Mouse (Mus musculus) stomach, embryonic 15.5 days (tissue): Measurements from ENCODE around the gene Atg7. TPM values are rescaled to one million over a fixed set of nuclear protein-coding genes. Genes with fewer than 3 reads are reported as not detected.

ENCODE experiments used
- ATAC-seq: fragments of 200-750 bp; cut with Nextera tagmentation; 2 replicates; pipeline ENCODE4 v1.8.0; 2017; ENCODE audit warnings: low read depth, moderate number of reproducible peaks, moderate TSS enrichment; ENCODE audit not compliant: insufficient read depth, low FRiP score
- H3K27ac ChIP-seq: fragments of 300-500 bp; sonication (generic); 2 replicates; pipeline ENCODE4 v1.5.1; 2015; ENCODE audit warnings: mild to moderate bottlenecking, inconsistent platforms
- H3K27me3 ChIP-seq: fragments of 300-500 bp; sonication (generic); replicated peaks from 2 replicates; pipeline ENCODE4 v1.6.1; 2015; ENCODE audit warnings: inconsistent platforms
- H3K36me3 ChIP-seq: fragments of 300-500 bp; sonication (generic); 2 replicates; pipeline ENCODE4 v1.6.1; 2015; ENCODE audit warnings: inconsistent platforms
- H3K4me1 ChIP-seq: fragments of 300-500 bp; sonication (generic); 2 replicates; pipeline ENCODE4 v1.6.1; 2015; ENCODE audit warnings: inconsistent platforms
- H3K4me2 ChIP-seq: fragments of 300-500 bp; sonication (generic); 2 replicates; pipeline ENCODE4 v1.6.1; 2015; ENCODE audit warnings: mild to moderate bottlenecking, inconsistent platforms
- H3K4me3 ChIP-seq: fragments of 300-500 bp; sonication (generic); replicated peaks from 2 replicates; pipeline ENCODE4 v1.5.1; 2015; ENCODE audit warnings: inconsistent platforms
- H3K9ac ChIP-seq: fragments of 300-500 bp; sonication (generic); 2 replicates; pipeline ENCODE4 v1.6.1; 2015; ENCODE audit warnings: inconsistent platforms
- H3K9me3 ChIP-seq: fragments of 300-500 bp; sonication (generic); 2 replicates; pipeline ENCODE4 v1.6.1; 2016; ENCODE audit warnings: inconsistent platforms
- WGBS: fragments of 180-500 bp; shearing (Covaris S2); methylation state at CpG from one replicate; pipeline ENCODE4 v1.1.7; 2015; 5-methylcytosine and 5-hydroxymethylcytosine counted together
- polyA plus RNA-seq: library from polyadenylated mRNA; unstranded; fragments of >200 nt; fragmentation: Nextera tagmentation; extraction: Ambion mirVana; gene quantifications from 2 replicates; pipeline ENCODE4 v1.2.1, GENCODE M21; 2015

Atg7 gene
- polyA plus RNA-seq, 1 experiment from 2014 or later: 18.4 TPM

DNA sequence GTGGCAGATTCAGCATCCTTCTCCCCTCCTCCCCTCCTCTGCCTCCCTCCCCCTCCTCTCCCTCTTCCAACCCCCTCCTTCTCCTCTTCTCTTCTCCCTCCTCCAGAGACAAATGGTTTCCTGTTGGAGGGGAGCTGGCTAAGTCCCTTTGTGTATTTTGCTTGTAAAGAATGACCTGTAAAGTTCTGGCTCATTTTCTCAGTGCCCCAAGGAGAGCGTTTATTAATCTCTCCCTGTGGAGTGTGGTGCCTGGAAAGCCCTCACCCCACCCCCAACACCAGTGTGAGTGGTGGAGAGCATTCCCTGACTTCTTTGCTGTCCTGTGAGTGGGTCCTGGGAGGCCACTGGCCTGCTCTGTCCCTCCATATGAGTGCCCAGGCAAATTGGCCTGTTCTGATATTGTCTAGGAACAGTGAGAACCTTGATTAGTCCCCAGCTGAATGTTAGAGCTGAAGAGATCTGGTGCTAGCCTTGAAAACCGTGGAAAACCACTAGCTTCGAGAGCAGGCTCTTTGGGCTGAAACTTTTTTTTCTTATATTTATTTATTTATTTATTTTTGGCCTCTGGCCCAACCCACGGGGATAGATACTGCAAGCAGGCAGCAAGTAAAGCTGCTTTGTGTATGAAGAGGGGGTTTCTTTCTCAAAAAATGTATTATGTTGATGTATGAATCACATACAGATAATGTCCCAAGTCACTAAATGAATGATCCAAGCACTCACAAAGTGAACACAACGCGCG lies 72.6 kb downstream of the Atg7 start:
- Histone ChIP-seq H3K4me1 (0 out of 2 replicates have a peak, but pooled peaks cover 3% of the 10 kb centered on the region), H3K27me3 (no peaks in the 10 kb centered on the region), H3K4me2 (no peak overlapping the region), H3K9me3 (no peaks in the 10 kb centered on the region), H3K36me3 (no peaks in the 10 kb centered on the region), H3K27ac (peak overlapping the region; percentile 64; the same call in 1 of the 2 replicates), H3K9ac (no peak overlapping the region), H3K4me3 (no peak overlapping the region)
- 55% methylated on average over 7 of the region's 7 CpGs for WGBS
- ATAC-seq: no peak

- H3K9ac ChIP-seq: no peak overlapping the region
- no peak overlapping the region for H3K4me2 ChIP-seq
- H3K4me3 ChIP-seq: no peak overlapping the region
- H3K27ac ChIP-seq: no peak overlapping the region
- H3K36me3 ChIP-seq: no peaks in the 10 kb centered on the region
- H3K4me1 ChIP-seq: peaks cover 3% of the 10 kb centered on the region; the same call in 1 of the 2 replicates
- 52% methylated on average over 5 of the region's 5 CpGs for WGBS
- ATAC-seq: no peak
- no peaks in the 10 kb centered on the region for H3K9me3 ChIP-seq
- H3K27me3 ChIP-seq: no peaks in the 10 kb centered on the region
These were observed 76.2 kb downstream of the Atg7 start for GRCm38 (mm10) chr6:114719100-114719499.

- Histone ChIP-seq H3K27me3 (no peaks in the 10 kb centered on the region), H3K4me1 (peaks cover 8% of the 10 kb centered on the region), H3K9me3 (no peaks in the 10 kb centered on the region), H3K9ac (no peak overlapping the region), H3K36me3 (no peaks in the 10 kb centered on the region), H3K27ac (no peak overlapping the region), H3K4me3 (no peak overlapping the region), H3K4me2 (no peak overlapping the region)
- WGBS: 68% methylated on average over 8 of the region's 8 CpGs
- no peak for ATAC-seq
These were observed 76.8 kb downstream of the Atg7 start for GRCm38 (mm10) chr6:114719665-114720064.

DNA sequence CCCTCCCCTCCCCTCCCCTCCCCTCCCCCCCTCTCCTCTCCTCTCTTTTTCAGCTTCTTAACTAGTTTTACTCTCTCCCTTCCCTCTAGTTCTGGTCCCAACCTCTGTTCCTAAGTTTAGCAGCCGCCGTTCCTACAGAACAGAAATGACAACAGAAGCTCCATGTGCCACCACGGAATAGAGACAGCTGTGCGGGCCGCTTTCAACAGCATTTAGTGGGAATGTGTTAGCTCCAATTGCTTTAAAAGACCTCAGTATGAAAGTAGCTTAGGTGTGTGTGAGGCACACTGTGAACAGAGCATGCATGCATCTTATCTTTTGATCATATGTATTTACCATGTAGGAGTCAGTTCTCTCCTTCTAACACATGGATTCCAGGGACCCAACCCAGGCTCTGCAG lies 79.1 kb downstream of the Atg7 start:
- H3K27ac ChIP-seq: no peak overlapping the region
- H3K36me3 ChIP-seq: no peaks in the 10 kb centered on the region
- no peaks in the 10 kb centered on the region for H3K27me3 ChIP-seq
- H3K4me3 ChIP-seq: no peak overlapping the region
- no peaks in the 10 kb centered on the region for H3K9me3 ChIP-seq
- no peak for ATAC-seq
- peaks cover 16% of the 10 kb centered on the region for H3K4me1 ChIP-seq
- H3K9ac ChIP-seq: no peak overlapping the region
- H3K4me2 ChIP-seq: no peak overlapping the region
- WGBS: 78% methylated on average over 5 of the region's 5 CpGs

DNA sequence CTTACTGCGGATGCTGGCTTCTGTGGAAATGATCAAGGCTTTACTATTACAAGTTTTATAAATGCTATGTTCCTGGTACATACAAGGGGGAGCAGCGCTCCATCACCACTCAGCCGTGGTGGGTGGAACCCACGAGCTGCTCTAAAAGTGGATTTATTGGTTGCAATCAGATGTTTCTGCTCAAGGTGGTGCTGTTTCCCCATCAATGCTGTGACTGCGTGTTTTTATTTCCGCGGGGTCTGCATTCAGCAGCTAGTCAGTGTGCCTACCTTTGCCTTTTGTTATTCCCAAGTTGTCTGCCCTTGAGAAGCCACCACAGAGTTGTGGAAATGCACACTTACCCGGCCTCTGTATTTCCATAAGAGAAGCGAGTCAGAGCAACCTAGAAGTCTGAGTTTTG lies 81.0 kb downstream of the Atg7 start:
- ATAC-seq: no peak
- WGBS: 24% methylated on average over 9 of the region's 9 CpGs

GRCm38 (mm10) chr6:114724351-114724750 lies 81.5 kb downstream of the Atg7 start:
- 71% methylated on average over 7 of the region's 7 CpGs for WGBS
- no peak overlapping the region for H3K4me2 ChIP-seq
- H3K27me3 ChIP-seq: no peaks in the 10 kb centered on the region
- no peak overlapping the region for H3K9ac ChIP-seq
- ATAC-seq: no peak
- no peak overlapping the region for H3K27ac ChIP-seq
- peaks cover 16% of the 10 kb centered on the region for H3K4me1 ChIP-seq
- H3K4me3 ChIP-seq: no peak overlapping the region
- no peaks in the 10 kb centered on the region for H3K36me3 ChIP-seq
- no peaks in the 10 kb centered on the region for H3K9me3 ChIP-seq

More for the DNA sequence above, 81.0 kb downstream of the Atg7 start:
- no peak overlapping the region for H3K9ac ChIP-seq
- peaks cover 16% of the 10 kb centered on the region for H3K4me1 ChIP-seq
- no peaks in the 10 kb centered on the region for H3K9me3 ChIP-seq
- H3K4me3 ChIP-seq: no peak overlapping the region
- no peak overlapping the region for H3K4me2 ChIP-seq
- H3K36me3 ChIP-seq: no peaks in the 10 kb centered on the region
- no peak overlapping the region for H3K27ac ChIP-seq
- H3K27me3 ChIP-seq: no peaks in the 10 kb centered on the region

DNA sequence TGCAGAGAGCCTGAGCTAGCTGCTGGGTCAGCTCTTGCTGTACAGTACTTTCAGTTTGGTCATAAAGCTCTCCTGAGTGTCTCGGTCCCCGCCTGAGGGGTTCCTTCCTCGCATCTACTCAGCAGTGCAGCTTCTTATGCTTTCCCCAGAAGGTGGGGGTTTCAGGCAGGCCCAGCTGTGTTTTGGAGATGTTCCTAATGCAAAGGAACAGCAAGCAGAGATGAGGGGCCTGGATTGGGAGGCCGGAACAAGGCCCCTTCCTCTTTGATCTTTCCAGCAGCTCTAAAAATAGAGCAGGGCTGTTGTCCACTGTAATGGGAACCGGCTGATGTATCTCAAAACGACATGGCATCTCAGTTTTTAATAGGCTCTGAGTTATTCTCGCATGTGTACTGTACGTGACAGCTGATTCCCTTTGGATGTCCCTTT lies 82.3 kb downstream of the Atg7 start:
- no peak overlapping the region for H3K4me3 ChIP-seq
- H3K4me1 ChIP-seq: peaks cover 16% of the 10 kb centered on the region
- peak overlapping the region; percentile 19 for H3K4me2 ChIP-seq
- peak; percentile 41; the same call in 1 of the 2 replicates for ATAC-seq
- no peaks in the 10 kb centered on the region for H3K36me3 ChIP-seq
- H3K9ac ChIP-seq: no peak overlapping the region
- H3K27me3 ChIP-seq: no peaks in the 10 kb centered on the region
- 28% methylated on average over 8 of the region's 8 CpGs for WGBS
- peak overlapping the region; percentile 65 for H3K27ac ChIP-seq
- H3K9me3 ChIP-seq: no peaks in the 10 kb centered on the region

GRCm38 (mm10) chr6:114726681-114727080 lies 83.8 kb downstream of the Atg7 start:
- Histone ChIP-seq H3K4me1 (peaks cover 16% of the 10 kb centered on the region), H3K4me2 (no peak overlapping the region), H3K36me3 (no peaks in the 10 kb centered on the region), H3K27ac (no peak overlapping the region), H3K4me3 (no peak overlapping the region), H3K9ac (no peak overlapping the region), H3K9me3 (no peaks in the 10 kb centered on the region), H3K27me3 (no peaks in the 10 kb centered on the region)
- ATAC-seq: no peak
- 55% methylated on average over 11 of the region's 11 CpGs for WGBS

DNA sequence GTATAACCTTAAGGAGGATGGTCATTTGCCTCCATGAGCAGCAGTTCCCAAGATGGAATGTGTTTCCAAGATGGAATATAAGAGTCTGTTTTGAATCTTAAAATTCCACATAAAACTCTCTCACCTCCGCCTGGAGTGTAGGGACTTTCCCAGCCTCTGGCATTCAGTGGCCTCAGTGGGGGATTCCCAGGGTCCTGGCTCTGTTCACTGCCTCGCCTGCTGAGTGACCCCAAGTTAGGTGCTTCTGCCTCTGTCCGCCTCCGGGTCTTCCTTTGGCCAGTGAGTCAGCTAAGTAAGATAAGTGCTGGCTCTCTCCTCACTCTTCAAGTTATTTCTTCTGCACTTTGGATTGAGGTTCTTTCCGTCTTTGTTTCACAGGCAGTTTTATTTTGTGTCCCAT lies 90.3 kb downstream of the Atg7 start:
- no peak for ATAC-seq
- Histone ChIP-seq H3K9ac (no peak overlapping the region), H3K9me3 (no peaks in the 10 kb centered on the region), H3K27ac (no peak overlapping the region), H3K36me3 (no peaks in the 10 kb centered on the region), H3K4me2 (no peak overlapping the region), H3K4me3 (no peak overlapping the region), H3K27me3 (no peaks in the 10 kb centered on the region), H3K4me1 (no peaks in the 10 kb centered on the region; the same call in 1 of the 2 replicates)
- WGBS: 73% methylated on average over 5 of the region's 5 CpGs

DNA sequence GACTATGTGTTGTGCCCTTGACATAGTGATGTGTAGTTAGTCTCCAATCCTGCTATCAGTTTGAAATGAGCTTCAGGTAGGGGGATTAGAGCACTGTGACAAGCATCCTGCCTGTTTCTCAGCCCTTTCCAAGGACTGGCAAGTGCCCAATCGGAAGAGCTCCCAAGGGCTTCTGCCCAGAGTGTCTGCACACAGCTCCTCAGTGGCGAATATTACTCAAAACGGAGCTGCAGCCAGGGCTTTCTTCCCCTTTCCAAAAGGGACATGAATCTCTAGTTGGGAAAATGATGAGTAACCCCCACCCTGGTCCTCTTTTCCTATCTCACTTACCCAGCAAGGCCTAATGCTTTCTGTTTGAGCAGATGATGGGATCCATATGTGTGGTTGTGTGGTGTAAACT lies 90.8 kb downstream of the Atg7 start:
- H3K4me1 ChIP-seq: peaks cover 4% of the 10 kb centered on the region; the same call in 1 of the 2 replicates
- no peaks in the 10 kb centered on the region for H3K9me3 ChIP-seq
- H3K4me2 ChIP-seq: no peak overlapping the region
- 71% methylated on average over 3 of the region's 3 CpGs for WGBS
- ATAC-seq: no peak
- H3K27ac ChIP-seq: no peak overlapping the region
- H3K4me3 ChIP-seq: no peak overlapping the region
- no peak overlapping the region for H3K9ac ChIP-seq
- no peaks in the 10 kb centered on the region for H3K27me3 ChIP-seq
- H3K36me3 ChIP-seq: no peaks in the 10 kb centered on the region

GRCm38 (mm10) chr6:114735054-114735453 lies 92.2 kb downstream of the Atg7 start:
- WGBS: 76% methylated on average over 3 of the region's 3 CpGs
- ATAC-seq: no peak

DNA sequence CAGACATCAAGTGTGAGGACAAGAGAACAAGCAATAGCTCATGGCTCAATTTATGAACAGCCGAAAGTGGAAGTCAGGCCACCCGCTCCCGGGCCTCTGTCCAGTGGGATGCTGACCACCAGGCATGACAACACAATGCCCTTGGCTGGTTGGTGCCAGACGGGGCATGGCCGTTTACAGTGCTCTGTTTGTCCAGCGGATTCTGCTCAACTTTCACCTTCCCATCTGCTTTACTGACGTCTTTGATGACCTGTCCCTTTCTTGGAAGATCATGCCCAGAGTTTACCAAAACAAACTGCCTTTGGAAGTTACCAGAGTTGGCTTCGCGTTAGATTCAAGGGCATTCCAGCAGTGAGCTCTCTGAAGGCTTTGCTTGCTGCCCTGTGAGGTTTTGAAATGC lies 93.5 kb downstream of the Atg7 start:
- no peaks in the 10 kb centered on the region for H3K9me3 ChIP-seq
- no peak overlapping the region for H3K4me2 ChIP-seq
- no peak overlapping the region for H3K27ac ChIP-seq
- H3K36me3 ChIP-seq: no peaks in the 10 kb centered on the region
- H3K27me3 ChIP-seq: no peaks in the 10 kb centered on the region
- no peak overlapping the region for H3K9ac ChIP-seq
- H3K4me3 ChIP-seq: no peak overlapping the region
- WGBS: 88% methylated on average over 9 of the region's 9 CpGs
- ATAC-seq: no peak
- H3K4me1 ChIP-seq: peaks cover 4% of the 10 kb centered on the region; the same call in 1 of the 2 replicates

More at GRCm38 (mm10) chr6:114735054-114735453, 92.2 kb downstream of the Atg7 start:
- no peaks in the 10 kb centered on the region for H3K27me3 ChIP-seq
- H3K4me2 ChIP-seq: no peak overlapping the region
- H3K9me3 ChIP-seq: no peaks in the 10 kb centered on the region
- no peak overlapping the region for H3K27ac ChIP-seq
- no peak overlapping the region for H3K4me3 ChIP-seq
- H3K4me1 ChIP-seq: peaks cover 4% of the 10 kb centered on the region; the same call in 1 of the 2 replicates
- no peaks in the 10 kb centered on the region for H3K36me3 ChIP-seq
- no peak overlapping the region for H3K9ac ChIP-seq
